Mouse (Mus musculus): ENCODE measurements around the gene Adamts2.

DNA sequence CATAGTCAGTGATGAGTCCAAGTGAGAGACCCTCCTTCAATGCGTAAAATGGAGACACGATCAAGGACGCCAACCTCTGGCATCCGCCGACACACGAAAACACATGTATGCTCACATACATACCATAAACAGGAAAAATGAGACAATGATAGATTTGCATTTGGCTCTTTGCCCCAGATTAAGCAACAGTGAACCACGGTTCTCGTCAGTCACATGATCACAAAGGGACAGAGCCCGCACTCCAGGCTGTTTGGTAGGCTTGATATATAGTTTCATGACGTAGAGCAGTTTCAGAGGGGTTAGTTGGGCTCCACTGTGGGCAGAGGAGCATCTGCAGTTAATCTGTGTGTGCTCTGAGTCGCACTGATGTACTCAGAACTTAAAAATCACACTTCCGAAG lies 98.1 kb downstream of the Adamts2 start:
- TF ChIP-seq CTCF (IDR thresholded peaks at IDR 0.05; ENCODE audit: extremely low read depth, insufficient read depth, low read length) (no peak), POLR2A (IDR thresholded peaks at IDR 0.05; ENCODE audit: extremely low read depth, insufficient read depth, low read length) (no peak)

Measured in cortical plate, adult 2 months (tissue).